Mouse (Mus musculus): ENCODE results near the gene Arhgef3. TPM values are rescaled to one million over a fixed set of nuclear protein-coding genes. Genes with fewer than 3 reads are reported as not detected.

Arhgef3 gene
- polyA plus RNA-seq, 1 experiment from 2014 or later, result 3.5 TPM

DNA sequence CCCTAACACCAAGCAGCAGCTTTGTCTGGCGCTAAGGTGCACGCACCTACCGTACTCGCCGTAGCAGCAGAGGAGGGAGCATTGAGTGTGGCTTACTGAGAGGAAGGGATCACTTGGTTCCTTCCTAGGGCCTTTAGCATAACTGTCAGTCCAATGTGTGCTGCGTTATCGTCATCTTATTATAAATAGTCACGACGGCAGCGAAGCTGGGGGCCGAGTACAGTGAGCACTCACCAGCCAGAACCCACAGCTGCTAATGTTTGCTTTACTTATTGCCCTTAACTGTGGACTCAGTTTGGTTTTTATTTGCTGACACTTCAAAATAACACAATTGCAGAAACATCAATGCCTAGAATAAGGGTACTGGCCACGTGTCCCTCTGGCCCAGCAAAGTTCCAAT lies 105.6 kb downstream of the Arhgef3 start:
- 93% methylated on average over 12 of the region's 12 CpGs for WGBS
- no peaks in the 10 kb centered on the region for H3K27me3 ChIP-seq (ENCODE audit: control insufficient read depth, insufficient read depth, low read length)
- ATAC-seq (ENCODE audit: low FRiP score), result no peak

GRCm38 (mm10) chr14:27224636-27225035 lies 109.9 kb downstream of the Arhgef3 start:
- Histone ChIP-seq H3K27ac (ENCODE audit: low read depth, low read length) (no peak overlapping the region), H3K4me2 (replicated peaks; ENCODE audit: low read depth, low read length) (no peak overlapping the region), H3K4me3 (ENCODE audit: low read depth, low read length) (no peak overlapping the region), H3K9me3 (ENCODE audit: control insufficient read depth, low read length) (no peaks in the 10 kb centered on the region), H3K4me1 (replicated peaks; ENCODE audit: control insufficient read depth, insufficient read depth, low read length) (no peaks in the 10 kb centered on the region), H3K9ac (ENCODE audit: low read depth, low read length) (no peak overlapping the region), H3K36me3 (ENCODE audit: control insufficient read depth, insufficient read depth, low read length) (no peaks in the 10 kb centered on the region), H3K27me3 (ENCODE audit: control insufficient read depth, insufficient read depth, low read length) (no peaks in the 10 kb centered on the region)
- 85% methylated on average over 7 of the region's 7 CpGs for WGBS
- DNase-seq (ENCODE audit: low spot score) (no peak), ATAC-seq (ENCODE audit: low FRiP score) (no peak)

More for the DNA sequence above, 105.6 kb downstream of the Arhgef3 start:
- H3K4me1 ChIP-seq (replicated peaks; ENCODE audit: control insufficient read depth, insufficient read depth, low read length), result no peaks in the 10 kb centered on the region
- no peak overlapping the region for H3K27ac ChIP-seq (ENCODE audit: low read depth, low read length)
- no peak overlapping the region for H3K4me2 ChIP-seq (replicated peaks; ENCODE audit: low read depth, low read length)
- no peak overlapping the region for H3K4me3 ChIP-seq (ENCODE audit: low read depth, low read length)
- H3K9ac ChIP-seq (ENCODE audit: low read depth, low read length), result no peak overlapping the region
- no peak for DNase-seq (ENCODE audit: low spot score)
- H3K9me3 ChIP-seq (ENCODE audit: control insufficient read depth, low read length), result no peaks in the 10 kb centered on the region
- no peaks in the 10 kb centered on the region for H3K36me3 ChIP-seq (ENCODE audit: control insufficient read depth, insufficient read depth, low read length)

- Histone ChIP-seq H3K9me3 (ENCODE audit: control insufficient read depth, low read length) (no peaks in the 10 kb centered on the region), H3K4me2 (replicated peaks; ENCODE audit: low read depth, low read length) (no peak overlapping the region), H3K4me3 (ENCODE audit: low read depth, low read length) (no peak overlapping the region), H3K36me3 (ENCODE audit: control insufficient read depth, insufficient read depth, low read length) (no peaks in the 10 kb centered on the region), H3K27ac (ENCODE audit: low read depth, low read length) (no peak overlapping the region), H3K9ac (ENCODE audit: low read depth, low read length) (no peak overlapping the region), H3K4me1 (replicated peaks; ENCODE audit: control insufficient read depth, insufficient read depth, low read length) (0 out of 2 replicates have a peak, but pooled peaks cover 4% of the 10 kb centered on the region), H3K27me3 (ENCODE audit: control insufficient read depth, insufficient read depth, low read length) (no peaks in the 10 kb centered on the region)
- no peak for DNase-seq (ENCODE audit: low spot score)
- 76% methylated on average over 3 of the region's 3 CpGs for WGBS
- no peak for ATAC-seq (ENCODE audit: low FRiP score)
Observed at GRCm38 (mm10) chr14:27226288-27226687, 111.6 kb downstream of the Arhgef3 start.

DNA sequence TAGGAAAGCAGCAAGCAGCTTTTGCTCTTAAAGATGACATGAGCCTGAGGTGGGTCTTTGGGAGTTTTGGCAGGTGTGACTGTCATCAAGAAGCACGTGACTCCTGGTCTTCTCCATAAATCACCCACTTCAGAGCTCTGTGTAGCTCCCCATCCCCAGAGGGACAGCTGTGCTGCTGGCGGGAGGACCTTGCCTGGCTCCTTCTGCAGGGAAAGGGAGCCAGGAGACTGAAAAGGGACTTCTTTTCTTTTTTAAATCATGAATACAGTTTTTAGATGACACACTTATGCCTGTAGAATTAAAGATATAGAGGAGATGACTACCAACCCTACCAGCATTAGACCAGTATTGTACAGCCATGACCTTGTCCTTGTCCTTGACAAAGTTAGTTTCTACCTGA lies 113.6 kb downstream of the Arhgef3 start:
- 76% methylated on average over 2 of the region's 2 CpGs for WGBS
- Histone ChIP-seq H3K9me3 (ENCODE audit: control insufficient read depth, low read length) (no peaks in the 10 kb centered on the region), H3K4me1 (replicated peaks; ENCODE audit: control insufficient read depth, insufficient read depth, low read length) (0 out of 2 replicates have a peak, but pooled peaks cover 4% of the 10 kb centered on the region), H3K27me3 (ENCODE audit: control insufficient read depth, insufficient read depth, low read length) (no peaks in the 10 kb centered on the region), H3K4me2 (replicated peaks; ENCODE audit: low read depth, low read length) (no peak overlapping the region), H3K36me3 (ENCODE audit: control insufficient read depth, insufficient read depth, low read length) (no peaks in the 10 kb centered on the region), H3K4me3 (ENCODE audit: low read depth, low read length) (no peak overlapping the region), H3K9ac (ENCODE audit: low read depth, low read length) (no peak overlapping the region), H3K27ac (ENCODE audit: low read depth, low read length) (no peak overlapping the region)
- DNase-seq (ENCODE audit: low spot score) (no peak), ATAC-seq (ENCODE audit: low FRiP score) (no peak)

GRCm38 (mm10) chr14:27228941-27229371 lies 114.3 kb downstream of the Arhgef3 start:
- ATAC-seq (ENCODE audit: low FRiP score), result no peak
- WGBS, result 84% methylated on average over 5 of the region's 5 CpGs

GRCm38 (mm10) chr14:27229441-27230147 lies 114.9 kb downstream of the Arhgef3 start:
- Histone ChIP-seq H3K4me2 (replicated peaks; ENCODE audit: low read depth, low read length) (no peak overlapping the region), H3K27me3 (ENCODE audit: control insufficient read depth, insufficient read depth, low read length) (no peaks in the 10 kb centered on the region), H3K4me3 (ENCODE audit: low read depth, low read length) (no peak overlapping the region), H3K4me1 (replicated peaks; ENCODE audit: control insufficient read depth, insufficient read depth, low read length) (0 out of 2 replicates have a peak, but pooled peaks cover 4% of the 10 kb centered on the region), H3K36me3 (ENCODE audit: control insufficient read depth, insufficient read depth, low read length) (no peaks in the 10 kb centered on the region), H3K9ac (ENCODE audit: low read depth, low read length) (no peak overlapping the region), H3K27ac (ENCODE audit: low read depth, low read length) (no peak overlapping the region), H3K9me3 (ENCODE audit: control insufficient read depth, low read length) (no peaks in the 10 kb centered on the region)
- no peak for ATAC-seq (ENCODE audit: low FRiP score)
- 55% methylated on average over 16 of the region's 16 CpGs for WGBS
- DNase-seq (ENCODE audit: low spot score), result peak; percentile 6

More at GRCm38 (mm10) chr14:27228941-27229371, 114.3 kb downstream of the Arhgef3 start:
- no peak overlapping the region for H3K4me2 ChIP-seq (replicated peaks; ENCODE audit: low read depth, low read length)
- H3K4me1 ChIP-seq (replicated peaks; ENCODE audit: control insufficient read depth, insufficient read depth, low read length), result 0 out of 2 replicates have a peak, but pooled peaks cover 4% of the 10 kb centered on the region
- H3K27ac ChIP-seq (ENCODE audit: low read depth, low read length), result no peak overlapping the region
- DNase-seq (ENCODE audit: low spot score), result no peak
- H3K36me3 ChIP-seq (ENCODE audit: control insufficient read depth, insufficient read depth, low read length), result no peaks in the 10 kb centered on the region
- H3K4me3 ChIP-seq (ENCODE audit: low read depth, low read length), result no peak overlapping the region
- no peak overlapping the region for H3K9ac ChIP-seq (ENCODE audit: low read depth, low read length)
- H3K9me3 ChIP-seq (ENCODE audit: control insufficient read depth, low read length), result no peaks in the 10 kb centered on the region
- H3K27me3 ChIP-seq (ENCODE audit: control insufficient read depth, insufficient read depth, low read length), result no peaks in the 10 kb centered on the region

GRCm38 (mm10) chr14:27230262-27231022 lies 115.7 kb downstream of the Arhgef3 start:
- peak; percentile 27 for DNase-seq (ENCODE audit: low spot score)
- no peaks in the 10 kb centered on the region for H3K36me3 ChIP-seq (ENCODE audit: control insufficient read depth, insufficient read depth, low read length)
- WGBS, result 34% methylated on average over 18 of the region's 18 CpGs
- H3K9ac ChIP-seq (ENCODE audit: low read depth, low read length), result no peak overlapping the region
- no peak overlapping the region for H3K4me3 ChIP-seq (ENCODE audit: low read depth, low read length)
- no peaks in the 10 kb centered on the region for H3K27me3 ChIP-seq (ENCODE audit: control insufficient read depth, insufficient read depth, low read length)
- H3K27ac ChIP-seq (ENCODE audit: low read depth, low read length), result peak overlapping the region; percentile 42; the same call in 1 of the 2 replicates
- ATAC-seq (ENCODE audit: low FRiP score), result no peak
- no peak overlapping the region for H3K4me2 ChIP-seq (replicated peaks; ENCODE audit: low read depth, low read length)
- 0 out of 2 replicates have a peak, but pooled peaks cover 4% of the 10 kb centered on the region for H3K4me1 ChIP-seq (replicated peaks; ENCODE audit: control insufficient read depth, insufficient read depth, low read length)
- H3K9me3 ChIP-seq (ENCODE audit: control insufficient read depth, low read length), result no peaks in the 10 kb centered on the region

DNA sequence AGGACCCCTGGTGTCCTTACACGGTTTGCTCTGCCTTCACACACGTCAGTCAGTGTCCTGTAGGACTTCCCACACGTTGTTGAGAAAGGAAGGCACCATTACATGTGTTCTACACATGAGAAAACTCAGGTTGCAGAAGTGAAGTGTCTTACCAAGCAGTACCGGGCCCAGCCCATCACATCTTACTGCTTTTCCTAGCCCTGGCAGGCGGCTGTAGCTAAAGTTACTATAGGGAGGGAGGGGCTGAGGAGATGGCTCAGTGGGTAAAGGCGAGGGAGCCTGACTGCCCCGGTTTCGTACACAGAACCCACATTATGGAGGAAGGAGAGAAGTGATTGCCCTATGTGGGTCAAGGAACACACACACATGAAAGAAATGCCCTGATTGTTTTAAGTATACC lies 116.8 kb downstream of the Arhgef3 start:
- no peak overlapping the region for H3K4me3 ChIP-seq (ENCODE audit: low read depth, low read length)
- H3K4me2 ChIP-seq (replicated peaks; ENCODE audit: low read depth, low read length), result no peak overlapping the region
- 85% methylated on average over 8 of the region's 8 CpGs for WGBS
- no peak overlapping the region for H3K9ac ChIP-seq (ENCODE audit: low read depth, low read length)
- no peak for ATAC-seq (ENCODE audit: low FRiP score)
- no peaks in the 10 kb centered on the region for H3K9me3 ChIP-seq (ENCODE audit: control insufficient read depth, low read length)
- no peaks in the 10 kb centered on the region for H3K27me3 ChIP-seq (ENCODE audit: control insufficient read depth, insufficient read depth, low read length)
- DNase-seq (ENCODE audit: low spot score), result no peak
- no peak overlapping the region for H3K27ac ChIP-seq (ENCODE audit: low read depth, low read length)
- H3K36me3 ChIP-seq (ENCODE audit: control insufficient read depth, insufficient read depth, low read length), result no peaks in the 10 kb centered on the region
- 0 out of 2 replicates have a peak, but pooled peaks cover 4% of the 10 kb centered on the region for H3K4me1 ChIP-seq (replicated peaks; ENCODE audit: control insufficient read depth, insufficient read depth, low read length)
